Mouse (Mus musculus) thymus, adult 2 months (tissue): ENCODE measurements around the gene Rab10.

Experiments
- CTCF ChIP-seq: fragments of 200-500 bp; IDR thresholded peaks from 2 replicates; pipeline ENCODE4 v1.5.1; 2012; ENCODE audit warnings: mild to moderate bottlenecking, control low read depth, low read length, moderate library complexity, borderline replicate concordance; ENCODE audit not compliant: control insufficient read depth, poor library complexity, insufficient read depth; ENCODE audit errors: extremely low read depth
- POLR2A ChIP-seq: fragments of 200-500 bp; IDR thresholded peaks from 2 replicates; pipeline ENCODE4 v1.6.1; 2012; ENCODE audit warnings: mild to moderate bottlenecking, low read length, control low read depth, moderate library complexity; ENCODE audit not compliant: control insufficient read depth, poor library complexity, insufficient read depth; ENCODE audit errors: extremely low read depth

DNA sequence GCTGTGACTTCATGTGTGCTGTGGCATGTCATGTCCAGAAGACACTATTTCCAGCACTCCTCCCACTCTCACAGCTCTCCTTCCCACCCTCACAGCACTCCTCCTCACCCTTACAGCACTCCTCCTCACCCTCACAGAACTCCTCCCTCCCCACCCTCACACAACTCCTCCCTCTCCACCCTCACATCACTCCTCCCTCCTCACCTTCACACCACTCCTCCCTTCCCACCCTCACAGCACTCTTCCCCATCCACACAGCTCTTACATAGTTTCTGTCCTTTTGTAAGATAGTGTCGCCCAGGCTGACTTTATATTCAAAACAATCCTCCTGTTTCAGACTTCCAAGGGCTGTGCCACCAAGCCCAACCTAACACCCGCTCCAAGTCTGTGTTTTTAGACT lies 86.4 kb downstream of the Rab10 start:
- no peak for TF ChIP-seq POLR2A
- no peak for TF ChIP-seq CTCF
